Mouse (Mus musculus) ES-E14 (cell line): Measurements from ENCODE around the gene Tek. TPM values are rescaled to one million over a fixed set of nuclear protein-coding genes. Genes with fewer than 3 reads are reported as not detected.

Experiments used
- DNase-seq: peaks from one replicate; pipeline ENCODE4 v3.0.0-alpha.2; 2013; ENCODE audit warnings: low read depth, low spot score
- H3K27ac ChIP-seq: 2 replicates; pipeline ENCODE4 v1.5.1; 2012; ENCODE audit warnings: low read depth, mild to moderate bottlenecking, low read length, moderate library complexity, mixed read lengths; ENCODE audit not compliant: poor library complexity, insufficient read depth, severe bottlenecking
- H3K36me3 ChIP-seq: 2 replicates; pipeline ENCODE4 v1.6.1; 2012; ENCODE audit warnings: mild to moderate bottlenecking, low read length, moderate library complexity, mixed read lengths; ENCODE audit not compliant: control insufficient read depth, poor library complexity, insufficient read depth, severe bottlenecking
- H3K4me1 ChIP-seq, 2 experiments: fragments of 150-350 bp in 1 of 2; sonication (generic) in 1 of 2; 2 replicates each; pipeline ENCODE4 v1.6.1; 2012; ENCODE audit warnings: low read length in 2 of 2, mild to moderate bottlenecking in 1 of 2, mixed read lengths in 1 of 2; ENCODE audit not compliant: control insufficient read depth in 2 of 2, insufficient read depth in 2 of 2, poor library complexity in 1 of 2
- H3K4me3 ChIP-seq, 2 experiments: fragments of 150-350 bp in 1 of 2; sonication (generic) in 1 of 2; 2 replicates each; pipeline ENCODE4 v1.5.1; 2012; ENCODE audit warnings: low read length in 2 of 2, low read depth in 1 of 2, mild to moderate bottlenecking in 1 of 2, mixed read lengths in 1 of 2; ENCODE audit not compliant: insufficient read depth in 1 of 2, poor library complexity in 1 of 2, severe bottlenecking in 1 of 2
- H3K9ac ChIP-seq: 2 replicates; pipeline ENCODE4 v1.6.1; 2012; ENCODE audit warnings: low read depth, mild to moderate bottlenecking, low read length, mixed read lengths; ENCODE audit not compliant: poor library complexity, insufficient read depth, severe bottlenecking
- H3K9me3 ChIP-seq: fragments of 150-350 bp; sonication (generic); 2 replicates; pipeline ENCODE4 v1.6.1; 2012; ENCODE audit warnings: low read depth, mild to moderate bottlenecking, low read length; ENCODE audit not compliant: control insufficient read depth, insufficient read depth
- CHD2 ChIP-seq: IDR thresholded peaks from 2 replicates; pipeline ENCODE4 v1.6.1; 2014; ENCODE audit warnings: mild to moderate bottlenecking, low read depth, low read length, inconsistent platforms
- HCFC1 ChIP-seq: IDR thresholded peaks from 2 replicates; pipeline ENCODE4 v1.6.1; 2012; ENCODE audit warnings: low read length, inconsistent platforms, borderline replicate concordance; ENCODE audit not compliant: insufficient read depth
- MAFK ChIP-seq: IDR thresholded peaks from 2 replicates; pipeline ENCODE4 v1.6.1; 2014; ENCODE audit warnings: mild to moderate bottlenecking, low read depth, low read length, inconsistent platforms; ENCODE audit not compliant: insufficient read depth
- ZC3H11A ChIP-seq: IDR thresholded peaks from 2 replicates; pipeline ENCODE4 v1.6.1; 2012; ENCODE audit warnings: low read depth, mild to moderate bottlenecking, inconsistent platforms, low read length, borderline replicate concordance
- ZNF384 ChIP-seq: IDR thresholded peaks from 2 replicates; pipeline ENCODE4 v1.6.1; 2012; ENCODE audit warnings: low read depth, low read length, inconsistent platforms
- in situ Hi-C, 2 experiments: fragments of 600-800 bp; cut with MboI; formaldehyde crosslinking; loops; one replicate each; pipeline ENCODE4 v1.15.1; 2025; ENCODE audit warnings: low sequenced_read_pairs in 2 of 2, inconsistent platforms in 1 of 2; ENCODE audit not compliant: unreplicated experiment in 2 of 2
- total RNA-seq: library from RNA; depleted of rRNA; stranded (reverse); fragments of 300-350 nt; gene quantifications from 2 replicates; pipeline ENCODE4 v1.2.3, GENCODE M21; 2012

Tek gene
- total RNA-seq, 1 experiment: 9.4 TPM

- Histone ChIP-seq H3K36me3 (no peaks in the 10 kb centered on the region), H3K9me3 (no peaks in the 10 kb centered on the region), H3K27ac (no peak overlapping the region), H3K4me1 (peaks cover 0 to 9% of the 10 kb centered on the region in 2 experiments; a peak in 1 of 4 replicates), H3K9ac (no peak overlapping the region), H3K4me3 (no peak overlapping the region)
- no peak for TF ChIP-seq ZC3H11A
- TF ChIP-seq MAFK: no peak
- TF ChIP-seq ZNF384: no peak
- no peak for TF ChIP-seq CHD2
- no peak for TF ChIP-seq HCFC1
- no peak for DNase-seq
- in situ Hi-C loops: no loop called here
Measured at GRCm38 (mm10) chr4:94746387-94746811, 7.3 kb downstream of the Tek start.

GRCm38 (mm10) chr4:94747338-94747737 is 8.2 kb downstream of the Tek start:
- Histone ChIP-seq H3K4me1 (peaks cover 2 to 10% of the 10 kb centered on the region in 2 experiments; a peak in 1 of 4 replicates), H3K9ac (no peak overlapping the region), H3K4me3 (no peak overlapping the region), H3K9me3 (no peaks in the 10 kb centered on the region), H3K36me3 (no peaks in the 10 kb centered on the region), H3K27ac (no peak overlapping the region)
- no peak for DNase-seq
- no peak for TF ChIP-seq HCFC1
- no peak for TF ChIP-seq MAFK
- TF ChIP-seq ZNF384: no peak
- TF ChIP-seq ZC3H11A: no peak
- TF ChIP-seq CHD2: no peak
- in situ Hi-C loops: no loop called here

GRCm38 (mm10) chr4:94752512-94752911 is 13.4 kb downstream of the Tek start:
- TF ChIP-seq MAFK: no peak
- no peak for TF ChIP-seq HCFC1
- TF ChIP-seq ZC3H11A: no peak
- TF ChIP-seq CHD2: no peak
- no peak for TF ChIP-seq ZNF384
- H3K36me3 ChIP-seq: no peaks in the 10 kb centered on the region
- H3K9me3 ChIP-seq: no peaks in the 10 kb centered on the region
- in situ Hi-C loops: no loop called here
- no peak overlapping the region for H3K4me3 ChIP-seq
- peaks cover 2% of the 10 kb centered on the region in 2 experiments; a peak in 1 of 4 replicates for H3K4me1 ChIP-seq
- H3K27ac ChIP-seq: no peak overlapping the region
- H3K9ac ChIP-seq: no peak overlapping the region
- DNase-seq: no peak

DNA sequence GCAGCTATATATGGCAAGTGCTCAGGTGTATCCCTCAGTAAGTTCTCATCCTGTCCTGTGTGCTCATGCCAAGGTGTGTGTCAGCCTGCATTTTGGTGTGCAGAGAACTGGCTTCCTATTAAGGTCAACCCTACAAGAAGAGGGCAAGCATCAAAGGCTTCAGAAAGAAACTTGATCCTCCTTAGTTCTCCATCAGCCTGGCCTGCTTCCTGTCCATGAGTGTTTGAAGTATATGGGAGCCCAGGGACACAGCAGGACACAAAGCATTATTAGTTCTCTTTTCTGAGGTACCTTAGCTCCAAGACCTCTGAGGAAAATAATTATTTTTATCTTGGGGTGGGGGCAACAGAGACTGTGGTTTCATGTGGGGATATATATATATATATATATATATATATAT is 26.1 kb downstream of the Tek start:
- Histone ChIP-seq H3K4me1 (no peaks in the 10 kb centered on the region), H3K36me3 (no peaks in the 10 kb centered on the region), H3K27ac (no peak overlapping the region), H3K4me3 (no peak overlapping the region), H3K9me3 (no peaks in the 10 kb centered on the region), H3K9ac (no peak overlapping the region)
- DNase-seq: no peak
- TF ChIP-seq MAFK (no peak), HCFC1 (no peak), CHD2 (no peak), ZNF384 (no peak)
- in situ Hi-C loops: no loop called here

- Histone ChIP-seq H3K9ac (no peak overlapping the region), H3K36me3 (no peaks in the 10 kb centered on the region), H3K9me3 (no peaks in the 10 kb centered on the region), H3K4me3 (no peak overlapping the region), H3K27ac (no peak overlapping the region), H3K4me1 (no peaks in the 10 kb centered on the region)
- TF ChIP-seq ZNF384: no peak
- in situ Hi-C loops: no loop called here
- DNase-seq: no peak
Measured at GRCm38 (mm10) chr4:94766176-94766575, 27.1 kb downstream of the Tek start.
